Mouse (Mus musculus) cerebellum, adult 2 months (tissue): ENCODE measurements at regions not wholly inside any gene's neighbourhood (a gene's known extent, or its start where the extent isn't known, plus 50 kb on each side); places are given as distances from the start of the nearest gene placed in this dataset.

Source experiments
- CTCF ChIP-seq: fragments of 200-500 bp; IDR thresholded peaks from 2 replicates; pipeline ENCODE4 v1.5.1; 2011; ENCODE audit warnings: low read depth, mild to moderate bottlenecking, control low read depth, low read length, moderate library complexity, borderline replicate concordance; ENCODE audit not compliant: insufficient read depth
- POLR2A ChIP-seq: fragments of 200-500 bp; IDR thresholded peaks from 2 replicates; pipeline ENCODE4 v1.6.1; 2011; ENCODE audit warnings: low read length, control low read depth, borderline replicate concordance; ENCODE audit not compliant: insufficient read depth

DNA sequence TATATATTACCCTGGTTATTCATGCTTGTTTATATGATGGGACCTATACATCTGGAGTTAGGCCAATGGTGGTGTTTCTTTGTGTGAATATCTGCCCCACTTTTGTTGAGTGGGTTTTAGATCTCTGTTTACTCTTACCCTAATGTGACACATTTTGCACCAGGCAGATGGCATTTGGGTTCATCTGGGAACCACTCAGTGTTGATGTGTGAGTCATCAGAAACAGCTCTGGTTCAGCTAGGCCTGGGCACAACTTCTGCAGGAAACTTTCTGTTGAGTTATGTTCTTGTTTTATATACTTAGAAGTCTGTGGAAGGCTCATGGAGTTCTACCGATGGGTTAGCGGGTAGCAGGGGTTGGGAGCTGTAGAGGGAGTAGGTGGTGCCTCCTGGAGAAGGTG is 191.7 kb upstream of the Slc30a5 start:
- TF ChIP-seq POLR2A (no peak), CTCF (no peak)
